Mouse (Mus musculus): ENCODE measurements around the gene Rinl. TPM values are rescaled to one million over a fixed set of nuclear protein-coding genes. Genes with fewer than 3 reads are reported as not detected.
A peak's percentile ranks its signal among the peaks of the same experiment; 100 is the strongest.

Rinl gene
- polyA plus RNA-seq, 1 experiment from 2014 or later = 7.0 TPM

DNA sequence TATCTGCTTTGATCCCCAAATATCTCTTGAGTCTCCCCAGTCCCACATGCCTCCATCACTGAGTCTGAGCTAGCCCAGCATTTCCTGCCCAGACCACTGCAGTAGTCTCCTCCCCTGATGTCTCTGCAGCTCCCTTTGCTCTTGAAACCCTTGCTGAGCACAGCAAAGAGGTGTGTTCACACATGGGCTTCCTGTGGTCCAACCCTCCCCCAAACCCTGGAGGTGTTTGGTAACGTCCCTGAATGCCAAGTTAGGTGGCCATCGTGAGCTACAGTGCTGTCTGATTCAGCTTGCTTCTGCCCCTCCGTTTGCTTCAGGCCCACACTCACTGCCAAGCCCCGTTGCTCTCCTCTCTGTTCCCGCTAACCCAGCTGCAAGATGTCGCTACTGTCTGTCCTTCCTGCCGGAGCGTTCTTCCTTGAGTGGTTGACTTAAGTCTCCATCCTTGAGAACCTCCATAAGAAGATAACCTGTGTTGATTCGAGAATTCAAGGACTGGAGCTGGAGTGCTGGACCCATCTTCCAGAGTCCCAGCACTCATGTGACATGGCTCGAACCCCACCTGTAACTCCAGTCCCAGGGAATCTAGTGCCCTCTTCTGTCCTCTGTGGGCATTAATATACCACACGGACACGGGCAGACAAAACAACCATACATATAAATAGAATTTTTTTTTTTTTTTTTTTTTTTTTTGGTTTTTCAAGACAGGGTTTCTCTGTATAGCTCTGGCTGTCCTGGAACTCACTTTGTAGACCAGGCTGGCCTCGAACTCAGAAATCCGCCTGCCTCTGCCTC lies 3.8 kb downstream of the Rinl start:
- Histone ChIP-seq H3K9ac (replicated peaks; ENCODE audit: low read length) (no peak overlapping the region), H3K4me3 (ENCODE audit: low read length) (no peak overlapping the region), H3K27me3 (ENCODE audit: insufficient read depth, low read length) (no peaks in the 10 kb centered on the region), H3K4me1 (ENCODE audit: insufficient read depth, low read length) (peaks cover 18% of the 10 kb centered on the region), H3K27ac (ENCODE audit: low read length) (no peak overlapping the region), H3K4me2 (replicated peaks; ENCODE audit: low read depth, low read length) (no peak overlapping the region), H3K36me3 (ENCODE audit: insufficient read depth, low read length) (no peaks in the 10 kb centered on the region), H3K9me3 (ENCODE audit: low read length) (no peaks in the 10 kb centered on the region)
- ATAC-seq (ENCODE audit: low FRiP score, low TSS enrichment) = no peak
- WGBS = 75% methylated on average over 13 of the region's 14 CpGs

DNA sequence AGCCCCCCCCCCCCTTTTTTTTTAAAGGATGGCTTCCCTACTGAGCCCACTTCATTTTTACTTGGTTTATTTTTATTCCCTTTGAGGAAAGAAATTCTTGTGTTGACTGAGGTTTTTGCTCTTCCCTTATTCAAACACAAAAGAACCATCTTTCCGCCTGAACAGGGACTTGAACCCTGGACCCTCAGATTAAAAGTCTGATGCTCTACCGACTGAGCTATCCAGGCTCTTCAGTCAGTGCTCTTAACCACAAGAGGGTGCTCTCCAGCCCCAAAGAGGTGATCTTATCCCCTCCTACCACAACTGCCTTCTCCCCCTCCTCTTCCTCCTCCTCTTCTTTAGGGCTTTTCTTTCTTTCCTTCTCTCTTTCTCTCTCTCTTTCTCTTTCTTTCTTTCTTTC lies 5.1 kb downstream of the Rinl start:
- Histone ChIP-seq H3K36me3 (ENCODE audit: insufficient read depth, low read length) (no peaks in the 10 kb centered on the region), H3K27me3 (ENCODE audit: insufficient read depth, low read length) (no peaks in the 10 kb centered on the region), H3K27ac (ENCODE audit: low read length) (no peak overlapping the region), H3K4me2 (replicated peaks; ENCODE audit: low read depth, low read length) (no peak overlapping the region), H3K9me3 (ENCODE audit: low read length) (no peaks in the 10 kb centered on the region), H3K4me3 (ENCODE audit: low read length) (no peak overlapping the region), H3K9ac (replicated peaks; ENCODE audit: low read length) (no peak overlapping the region), H3K4me1 (ENCODE audit: insufficient read depth, low read length) (peaks cover 16% of the 10 kb centered on the region)
- WGBS = 34% methylated on average over 2 of the region's 2 CpGs
- ATAC-seq (ENCODE audit: low FRiP score, low TSS enrichment) = no peak

DNA sequence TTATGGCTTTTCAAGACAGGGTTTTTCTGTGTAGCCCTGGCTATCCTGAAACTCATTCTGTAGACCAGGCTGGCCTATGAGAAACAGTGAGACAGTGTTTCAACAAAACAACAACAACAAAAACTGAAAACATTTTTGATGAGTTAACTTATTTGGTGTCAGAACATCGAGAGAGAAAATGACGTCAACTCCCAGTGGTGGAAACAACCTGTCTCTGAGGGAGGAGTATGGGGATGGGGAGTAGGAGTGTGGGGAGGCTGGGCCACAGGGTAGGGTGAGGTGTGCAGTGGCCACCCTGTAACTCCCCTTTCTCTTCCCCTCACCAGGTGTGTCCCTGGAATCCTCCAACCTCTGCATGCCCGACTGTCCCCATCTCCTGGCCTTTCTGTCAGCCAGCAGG lies 5.7 kb downstream of the Rinl start:
- ATAC-seq (ENCODE audit: low FRiP score, low TSS enrichment) = no peak

DNA sequence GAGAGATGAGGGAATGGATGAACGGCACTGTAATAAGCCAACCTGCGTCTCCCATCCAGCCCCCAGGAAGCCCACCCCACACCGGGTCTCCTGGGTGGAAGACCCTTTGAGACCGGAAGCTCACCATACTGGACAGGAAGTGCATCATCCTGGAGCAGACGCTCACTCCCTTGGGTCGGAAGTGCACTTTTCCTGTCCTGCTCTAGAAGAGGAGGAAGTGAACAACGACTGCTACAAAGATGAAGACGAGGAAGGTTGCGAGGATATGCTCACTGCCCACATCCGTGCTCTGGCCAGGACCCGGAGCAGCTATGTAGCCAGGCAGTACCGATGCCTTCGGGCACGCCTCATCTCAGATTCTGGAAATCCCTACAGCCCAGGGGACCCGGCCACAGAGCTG lies 7.1 kb downstream of the Rinl start:
- H3K4me2 ChIP-seq (replicated peaks; ENCODE audit: low read depth, low read length) = peak overlapping the region; percentile 53
- H3K36me3 ChIP-seq (ENCODE audit: insufficient read depth, low read length) = no peaks in the 10 kb centered on the region
- peak overlapping the region; percentile 64 for H3K27ac ChIP-seq (ENCODE audit: low read length)
- peaks cover 10% of the 10 kb centered on the region for H3K4me1 ChIP-seq (ENCODE audit: insufficient read depth, low read length)
- peak overlapping the region; percentile 35 for H3K4me3 ChIP-seq (ENCODE audit: low read length)
- peak overlapping the region; percentile 69 for H3K9ac ChIP-seq (replicated peaks; ENCODE audit: low read length)
- no peaks in the 10 kb centered on the region for H3K27me3 ChIP-seq (ENCODE audit: insufficient read depth, low read length)
- no peak for ATAC-seq (ENCODE audit: low FRiP score, low TSS enrichment)
- H3K9me3 ChIP-seq (ENCODE audit: low read length) = no peaks in the 10 kb centered on the region
- 67% methylated on average over 15 of the region's 15 CpGs for WGBS

More for the DNA sequence above, 5.7 kb downstream of the Rinl start:
- no peaks in the 10 kb centered on the region for H3K27me3 ChIP-seq (ENCODE audit: insufficient read depth, low read length)
- no peaks in the 10 kb centered on the region for H3K36me3 ChIP-seq (ENCODE audit: insufficient read depth, low read length)
- H3K9me3 ChIP-seq (ENCODE audit: low read length) = no peaks in the 10 kb centered on the region
- no peak overlapping the region for H3K9ac ChIP-seq (replicated peaks; ENCODE audit: low read length)
- no peak overlapping the region for H3K4me2 ChIP-seq (replicated peaks; ENCODE audit: low read depth, low read length)
- H3K4me1 ChIP-seq (ENCODE audit: insufficient read depth, low read length) = peaks cover 10% of the 10 kb centered on the region
- H3K4me3 ChIP-seq (ENCODE audit: low read length) = no peak overlapping the region
- 81% methylated on average over 3 of the region's 3 CpGs for WGBS
- no peak overlapping the region for H3K27ac ChIP-seq (ENCODE audit: low read length)

DNA sequence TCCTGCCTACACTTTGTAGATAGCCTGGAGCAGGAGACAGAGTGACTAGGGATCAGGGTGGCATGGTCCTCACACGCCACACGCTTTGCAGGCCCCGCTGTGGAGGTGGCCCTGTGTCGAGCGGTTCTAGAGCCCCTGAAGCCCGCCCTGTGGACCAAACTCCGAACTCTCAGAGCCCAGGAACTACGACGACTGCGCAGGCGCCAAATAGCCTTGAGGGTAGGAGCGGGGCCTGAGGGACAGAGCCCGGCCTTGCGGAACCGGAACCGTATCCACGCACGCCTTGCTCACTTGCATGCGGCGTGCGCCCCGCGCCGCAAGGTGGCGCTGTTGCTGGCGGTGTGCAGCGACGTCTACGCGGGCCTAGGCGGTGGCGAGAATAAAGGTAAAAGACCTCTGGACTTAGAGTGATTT lies 7.8 kb downstream of the Rinl start:
- Histone ChIP-seq H3K9me3 (ENCODE audit: low read length) (no peaks in the 10 kb centered on the region), H3K4me3 (ENCODE audit: low read length) (peak overlapping the region; percentile 35), H3K27ac (ENCODE audit: low read length) (peak overlapping the region; percentile 64), H3K4me2 (replicated peaks; ENCODE audit: low read depth, low read length) (peak overlapping the region; percentile 53), H3K36me3 (ENCODE audit: insufficient read depth, low read length) (no peaks in the 10 kb centered on the region), H3K27me3 (ENCODE audit: insufficient read depth, low read length) (no peaks in the 10 kb centered on the region), H3K4me1 (ENCODE audit: insufficient read depth, low read length) (peaks cover 16% of the 10 kb centered on the region), H3K9ac (replicated peaks; ENCODE audit: low read length) (peak overlapping the region; percentile 69)
- ATAC-seq (ENCODE audit: low FRiP score, low TSS enrichment) = peak; percentile 85
- 12% methylated on average over 32 of the region's 32 CpGs for WGBS

DNA sequence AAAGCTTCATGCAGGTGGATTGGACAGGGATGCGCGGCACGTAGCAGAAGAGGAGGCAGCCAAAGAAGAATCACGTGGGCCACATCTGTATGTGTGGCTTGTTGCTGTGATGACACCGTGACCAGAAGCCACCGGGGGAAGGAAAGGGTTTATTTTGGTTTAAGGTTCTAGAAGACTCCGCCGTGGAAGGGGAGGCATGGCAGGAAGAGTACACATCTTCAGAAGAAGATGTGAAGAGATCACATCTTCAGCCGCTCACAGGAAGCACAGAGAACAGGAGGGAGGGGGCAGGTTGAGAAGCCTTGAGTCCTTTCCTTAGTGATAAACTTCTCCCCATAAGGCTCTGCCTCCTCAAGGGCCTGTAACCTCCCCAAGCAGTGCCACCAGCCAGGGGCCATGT lies 11.2 kb downstream of the Rinl start:
- H3K9me3 ChIP-seq (ENCODE audit: low read length) = no peaks in the 10 kb centered on the region
- no peaks in the 10 kb centered on the region for H3K36me3 ChIP-seq (ENCODE audit: insufficient read depth, low read length)
- H3K27ac ChIP-seq (ENCODE audit: low read length) = no peak overlapping the region
- peaks cover 43% of the 10 kb centered on the region for H3K4me1 ChIP-seq (ENCODE audit: insufficient read depth, low read length)
- H3K9ac ChIP-seq (replicated peaks; ENCODE audit: low read length) = no peak overlapping the region
- 93% methylated on average over 9 of the region's 9 CpGs for WGBS
- no peaks in the 10 kb centered on the region for H3K27me3 ChIP-seq (ENCODE audit: insufficient read depth, low read length)
- H3K4me3 ChIP-seq (ENCODE audit: low read length) = no peak overlapping the region
- no peak overlapping the region for H3K4me2 ChIP-seq (replicated peaks; ENCODE audit: low read depth, low read length)
- ATAC-seq (ENCODE audit: low FRiP score, low TSS enrichment) = no peak

DNA sequence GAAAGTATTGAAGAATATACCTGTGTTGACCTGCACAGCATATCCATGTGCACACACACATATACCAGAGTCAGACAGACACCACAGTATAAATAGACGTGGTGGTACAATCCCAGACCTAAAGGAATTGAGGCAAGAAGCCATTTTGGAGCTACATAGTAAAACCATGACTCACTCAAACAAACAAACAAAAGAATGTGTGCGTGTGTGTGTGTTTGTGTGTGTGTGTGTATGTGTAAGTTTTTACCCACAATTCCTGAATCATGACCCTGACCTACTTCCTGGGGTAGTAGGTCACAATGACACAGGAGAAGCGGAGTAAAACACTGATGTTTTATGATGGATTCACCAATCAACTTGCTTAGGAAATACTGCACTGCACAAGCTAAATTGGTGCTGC lies 12.7 kb downstream of the Rinl start:
- no peaks in the 10 kb centered on the region for H3K27me3 ChIP-seq (ENCODE audit: insufficient read depth, low read length)
- no peak overlapping the region for H3K4me2 ChIP-seq (replicated peaks; ENCODE audit: low read depth, low read length)

DNA sequence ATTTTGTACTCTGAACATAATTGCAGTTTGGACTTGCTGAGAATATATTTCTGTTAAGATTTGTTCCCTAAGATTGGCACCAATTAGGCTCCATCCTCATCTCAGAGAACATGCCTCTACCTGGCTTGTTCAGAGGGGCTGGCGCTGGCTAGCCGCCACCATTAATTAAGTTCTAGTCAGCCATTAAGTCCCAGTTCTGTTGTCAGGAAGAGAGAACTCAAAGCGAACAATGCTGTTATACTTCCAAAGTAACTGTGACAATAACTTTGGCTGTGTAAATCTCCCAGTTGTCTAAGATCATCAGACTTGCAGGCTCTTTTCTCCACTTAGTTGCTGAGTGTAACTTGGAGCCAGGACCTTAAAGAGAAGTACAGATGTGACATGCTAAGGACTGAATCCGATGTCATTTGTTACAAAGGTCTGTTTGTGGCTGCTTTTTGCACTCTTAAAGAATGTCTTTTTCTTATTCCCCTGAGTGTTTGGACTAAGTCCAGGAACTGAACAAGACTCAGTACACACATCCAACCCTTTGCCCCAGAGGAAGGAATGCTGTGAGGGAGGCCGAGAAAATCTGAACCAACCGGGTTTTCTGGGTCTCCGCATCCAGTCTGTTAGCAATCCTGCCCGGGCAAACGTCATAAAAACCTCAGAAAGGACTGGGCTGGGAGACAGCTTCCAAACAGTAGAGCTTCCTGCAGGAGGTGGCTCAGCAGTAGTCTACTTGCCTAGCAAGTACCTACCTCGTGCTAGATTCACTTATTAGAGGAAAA lies 13.3 kb downstream of the Rinl start:
- no peaks in the 10 kb centered on the region for H3K9me3 ChIP-seq (ENCODE audit: low read length)
- H3K27me3 ChIP-seq (ENCODE audit: insufficient read depth, low read length) = no peaks in the 10 kb centered on the region
- ATAC-seq (ENCODE audit: low FRiP score, low TSS enrichment) = peak; percentile 65
- peak overlapping the region; percentile 44 for H3K4me2 ChIP-seq (replicated peaks; ENCODE audit: low read depth, low read length)
- H3K9ac ChIP-seq (replicated peaks; ENCODE audit: low read length) = peak overlapping the region; percentile 65
- H3K27ac ChIP-seq (ENCODE audit: low read length) = peak overlapping the region; percentile 98
- 11% methylated on average over 10 of the region's 10 CpGs for WGBS
- H3K36me3 ChIP-seq (ENCODE audit: insufficient read depth, low read length) = no peaks in the 10 kb centered on the region
- peak overlapping the region; percentile 7; the same call in 1 of the 2 replicates for H3K4me3 ChIP-seq (ENCODE audit: low read length)
- peaks cover 34% of the 10 kb centered on the region for H3K4me1 ChIP-seq (ENCODE audit: insufficient read depth, low read length)

More for the DNA sequence above, 12.7 kb downstream of the Rinl start:
- Histone ChIP-seq H3K9me3 (ENCODE audit: low read length) (no peaks in the 10 kb centered on the region), H3K9ac (replicated peaks; ENCODE audit: low read length) (no peak overlapping the region), H3K36me3 (ENCODE audit: insufficient read depth, low read length) (no peaks in the 10 kb centered on the region), H3K4me3 (ENCODE audit: low read length) (no peak overlapping the region), H3K27ac (ENCODE audit: low read length) (peak overlapping the region; percentile 98), H3K4me1 (ENCODE audit: insufficient read depth, low read length) (peaks cover 40% of the 10 kb centered on the region)
- ATAC-seq (ENCODE audit: low FRiP score, low TSS enrichment) = no peak
- 52% methylated on average over 3 of the region's 3 CpGs for WGBS

DNA sequence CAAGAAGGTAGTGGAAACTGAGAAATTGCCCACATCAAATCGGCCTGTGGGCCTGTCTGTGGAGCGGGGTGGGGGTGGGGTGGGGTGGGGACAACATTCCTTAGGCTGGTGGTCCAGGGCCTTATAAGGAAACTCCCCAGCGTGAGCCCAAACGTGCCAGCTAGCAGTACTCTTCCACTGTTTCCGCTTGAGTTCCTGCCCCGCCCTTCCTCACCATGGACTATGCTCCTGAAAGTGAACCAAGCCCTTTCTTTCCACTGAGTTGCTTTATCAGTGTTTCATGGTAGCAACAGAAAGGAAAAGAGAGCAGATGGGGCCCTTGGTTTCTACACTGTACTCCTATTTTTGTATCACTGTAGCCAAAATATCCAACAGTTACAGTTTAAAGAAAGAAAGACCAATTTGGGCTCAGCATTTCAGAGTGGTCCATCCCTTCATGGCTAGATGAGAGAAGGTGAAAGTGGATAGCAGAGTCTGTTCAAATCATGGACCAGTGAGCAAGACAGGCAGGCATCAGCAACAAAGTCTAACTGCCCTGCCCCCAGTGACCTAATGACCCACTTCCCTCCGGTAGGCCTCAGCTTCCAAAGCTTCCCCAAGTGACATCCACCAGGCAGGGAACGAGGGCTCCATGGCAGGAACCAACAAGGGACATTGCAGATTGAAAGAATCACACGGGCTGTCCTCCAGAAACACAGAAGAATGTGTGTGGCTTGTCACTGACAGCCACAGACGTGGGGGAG lies 14.2 kb downstream of the Rinl start:
- Histone ChIP-seq H3K36me3 (ENCODE audit: insufficient read depth, low read length) (no peaks in the 10 kb centered on the region), H3K9ac (replicated peaks; ENCODE audit: low read length) (peak overlapping the region; percentile 65)

More for the DNA sequence above, 14.2 kb downstream of the Rinl start:
- H3K4me2 ChIP-seq (replicated peaks; ENCODE audit: low read depth, low read length) = peak overlapping the region; percentile 44
- H3K4me3 ChIP-seq (ENCODE audit: low read length) = no peak overlapping the region
- peaks cover 39% of the 10 kb centered on the region for H3K4me1 ChIP-seq (ENCODE audit: insufficient read depth, low read length)
- H3K27ac ChIP-seq (ENCODE audit: low read length) = peak overlapping the region; percentile 98
- H3K9me3 ChIP-seq (ENCODE audit: low read length) = no peaks in the 10 kb centered on the region
- 5% methylated on average over 10 of the region's 10 CpGs for WGBS
- peak; percentile 81 for ATAC-seq (ENCODE audit: low FRiP score, low TSS enrichment)
- no peaks in the 10 kb centered on the region for H3K27me3 ChIP-seq (ENCODE audit: insufficient read depth, low read length)

Data from kidney, embryonic 16.5 days (tissue).